Mouse (Mus musculus) retina, postnatal 7 days (tissue): ENCODE data around the gene Arhgap44.

Experiments
- DNase-seq: peaks from one replicate; pipeline ENCODE4 v3.0.0-alpha.2; 2012; ENCODE audit warnings: low read depth, low spot score

The Arhgap44 gene

DNA sequence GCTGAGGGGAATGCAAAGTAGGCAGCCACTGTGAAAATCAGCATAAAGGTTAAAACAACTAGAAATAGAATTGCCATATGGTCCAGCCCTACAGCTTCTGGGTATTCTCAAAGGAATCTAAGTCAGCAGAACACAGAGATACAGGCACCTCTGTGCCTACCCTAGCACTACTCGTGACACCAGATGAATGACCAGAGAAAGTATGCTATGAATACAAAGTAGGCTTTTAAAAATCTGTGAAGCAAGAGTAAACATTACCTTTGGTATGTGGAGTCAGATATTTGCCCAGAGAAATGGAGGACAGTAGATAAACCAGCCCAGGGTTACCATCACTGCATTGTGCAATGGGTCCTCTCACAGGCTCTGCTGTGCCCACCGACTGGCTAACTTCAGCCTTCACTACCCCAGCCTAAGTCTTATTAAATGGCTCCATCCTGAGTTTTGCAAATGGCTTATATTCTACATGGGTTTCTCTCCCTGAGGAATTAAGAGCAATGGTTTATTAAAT, 25.6 kb downstream of the Arhgap44 start:
- DNase-seq = no peak

DNA sequence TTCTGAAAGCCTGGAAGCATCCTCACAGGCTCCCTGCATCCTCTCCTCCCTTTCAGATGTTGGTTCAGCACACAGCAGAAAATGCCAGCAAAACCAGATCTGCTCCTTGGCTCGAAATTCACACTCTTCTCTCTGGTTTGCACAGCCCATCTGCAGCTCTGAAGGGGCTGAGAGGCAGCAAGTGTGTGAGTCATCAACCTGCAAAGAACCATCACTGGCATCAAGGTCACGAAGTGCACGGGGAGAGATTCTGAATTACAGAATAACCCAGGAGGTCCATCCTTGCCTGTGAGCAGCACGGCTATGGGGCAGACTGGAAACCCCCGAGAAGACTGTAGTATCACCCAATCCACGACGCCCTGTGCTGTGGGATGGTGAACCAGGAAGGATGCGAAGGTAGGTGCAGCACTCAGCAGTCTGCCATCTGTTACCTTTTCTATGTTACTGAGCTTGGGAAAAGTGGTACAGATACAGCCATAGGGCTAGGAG, 27.5 kb downstream of the Arhgap44 start:
- DNase-seq = no peak

DNA sequence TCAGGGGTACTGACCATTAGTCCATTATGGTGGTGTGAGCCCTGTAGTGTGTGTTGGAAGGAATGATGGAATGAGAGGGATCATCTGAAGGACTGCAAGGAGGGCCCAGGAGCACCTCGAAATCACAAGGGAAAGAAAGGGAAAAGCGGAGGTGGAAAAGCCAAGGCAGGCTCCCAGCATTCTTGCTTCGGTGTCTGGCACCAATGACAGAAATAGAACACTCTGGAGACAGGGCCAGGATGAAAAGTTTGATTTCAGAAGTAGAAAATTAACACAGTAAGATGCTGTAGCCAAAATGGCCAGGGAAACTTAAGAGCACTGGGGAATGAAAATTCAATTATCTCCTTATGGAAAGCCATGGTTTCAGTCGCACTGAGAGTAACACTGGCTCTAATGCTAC, 29.1 kb downstream of the Arhgap44 start:
- DNase-seq = no peak

DNA sequence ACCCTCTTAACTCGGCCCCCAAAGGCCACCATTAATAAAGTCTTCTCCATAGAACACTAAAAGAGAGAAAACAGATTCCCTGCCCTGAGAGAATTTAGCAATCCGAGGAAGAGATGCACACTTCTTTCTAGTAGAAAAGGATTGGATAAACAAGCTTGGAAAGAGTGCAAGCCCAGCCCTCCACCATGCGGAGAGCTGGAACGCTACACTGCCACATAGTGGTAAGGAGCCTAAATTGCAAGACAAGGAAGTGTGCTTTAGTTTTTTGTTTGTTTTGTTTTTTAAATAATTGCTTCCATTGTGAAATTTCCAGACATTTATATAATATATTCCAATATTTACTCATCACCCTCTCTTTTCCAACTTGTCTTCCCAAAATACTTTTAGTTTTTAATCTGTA, 33.7 kb downstream of the Arhgap44 start:
- DNase-seq = no peak

DNA sequence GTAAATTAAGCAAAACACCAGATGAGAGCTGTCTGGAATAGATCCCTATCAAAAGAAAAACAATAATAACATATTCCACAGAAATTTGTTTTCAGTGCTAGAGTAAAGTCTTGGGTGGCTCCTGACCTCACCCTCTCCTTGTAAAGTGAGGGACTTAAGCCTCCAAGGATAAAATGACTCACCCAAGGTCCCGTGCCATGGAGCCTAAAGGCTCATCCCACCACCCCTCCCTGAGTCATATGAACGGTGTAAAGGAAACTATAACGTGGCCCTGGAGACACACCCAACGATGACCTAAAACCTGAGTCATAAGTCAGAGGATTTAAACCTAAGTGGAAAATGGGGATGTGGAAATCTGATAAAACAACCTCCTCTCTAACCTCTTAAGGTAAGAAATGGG, 34.1 kb downstream of the Arhgap44 start:
- DNase-seq = no peak

DNA sequence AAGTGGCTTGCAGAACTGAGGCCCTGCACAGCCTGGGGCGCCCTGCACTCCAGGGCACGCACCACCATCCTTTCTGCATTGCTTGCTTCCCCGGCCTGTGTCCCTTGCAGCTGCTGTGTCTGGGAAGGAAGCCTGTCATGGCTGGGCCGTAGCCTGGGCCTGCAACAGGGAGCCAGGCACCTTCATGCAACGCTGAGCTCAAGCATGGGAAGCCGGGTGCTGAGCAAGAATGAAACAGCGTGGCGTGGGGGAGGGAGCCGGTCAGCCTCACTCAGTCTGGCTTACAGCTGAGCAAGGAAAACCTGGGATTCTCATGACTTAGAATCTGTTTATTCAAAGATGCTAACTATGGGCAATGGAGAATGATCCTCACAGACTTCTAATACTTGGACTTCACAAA, 36.2 kb downstream of the Arhgap44 start:
- DNase-seq = no peak

DNA sequence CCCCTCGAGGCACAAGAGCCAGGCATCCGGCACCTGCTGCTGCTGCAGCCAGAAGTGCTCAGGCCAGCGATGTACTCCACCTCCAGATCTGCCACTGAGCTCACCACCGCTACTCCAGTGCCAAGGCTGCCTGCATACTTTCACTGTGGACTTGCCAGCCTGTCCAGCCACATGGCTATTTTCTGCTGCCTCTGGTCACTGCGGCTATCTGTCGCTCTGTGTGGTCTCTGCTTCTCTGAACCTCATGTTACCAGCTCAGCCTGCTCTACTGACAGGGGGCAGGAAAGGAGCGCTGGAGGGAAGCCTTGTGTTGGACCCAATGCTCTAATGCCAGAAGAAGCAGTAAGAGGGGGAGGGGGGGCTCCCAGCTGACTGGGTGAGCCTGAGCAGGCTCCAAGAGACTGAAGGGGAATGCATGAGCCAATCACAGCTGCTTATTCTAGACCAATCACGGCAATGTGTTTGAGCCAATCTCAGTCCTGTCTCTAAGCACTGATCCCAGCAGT, 37.8 kb downstream of the Arhgap44 start:
- DNase-seq = peak; percentile 58

DNA sequence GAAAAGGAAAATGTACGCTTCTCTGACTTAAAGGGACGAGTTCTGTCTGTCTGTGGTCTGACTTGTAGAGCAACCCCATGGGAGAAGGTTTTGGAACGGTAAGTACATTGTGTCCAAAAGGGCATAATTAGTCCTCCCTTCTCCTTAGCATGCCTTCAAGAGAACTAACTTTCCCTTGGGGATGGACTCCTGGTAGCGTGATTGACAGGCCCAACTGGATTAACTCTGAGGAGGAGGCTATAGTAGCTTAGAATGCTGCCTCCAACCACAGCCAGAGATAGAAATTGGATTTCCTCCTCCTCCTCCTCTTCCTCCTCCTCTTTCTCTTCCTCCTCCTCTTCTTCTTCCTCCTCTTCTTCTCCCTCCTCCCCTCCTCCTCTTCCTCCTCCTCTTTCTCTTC, 42.5 kb downstream of the Arhgap44 start:
- DNase-seq = no peak

DNA sequence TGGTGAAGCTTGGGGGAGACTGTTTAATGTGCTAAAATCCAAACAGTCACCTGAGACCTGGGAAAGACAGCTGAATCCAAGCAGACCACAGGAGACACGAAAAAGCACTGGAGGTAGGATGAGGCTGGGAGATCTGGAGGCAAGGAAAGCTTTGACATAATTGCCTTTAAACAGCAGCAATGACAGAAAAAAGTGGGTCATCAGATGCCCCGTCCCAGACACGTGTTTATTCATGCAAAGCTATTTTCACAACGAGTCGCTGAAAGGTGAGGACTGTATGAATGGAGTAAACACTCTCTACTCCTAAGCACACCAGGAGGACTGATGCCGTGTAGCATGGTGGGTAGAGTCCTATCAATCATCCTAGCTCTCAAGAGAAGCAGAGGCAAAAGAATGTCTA, 47.0 kb downstream of the Arhgap44 start:
- DNase-seq = no peak

DNA sequence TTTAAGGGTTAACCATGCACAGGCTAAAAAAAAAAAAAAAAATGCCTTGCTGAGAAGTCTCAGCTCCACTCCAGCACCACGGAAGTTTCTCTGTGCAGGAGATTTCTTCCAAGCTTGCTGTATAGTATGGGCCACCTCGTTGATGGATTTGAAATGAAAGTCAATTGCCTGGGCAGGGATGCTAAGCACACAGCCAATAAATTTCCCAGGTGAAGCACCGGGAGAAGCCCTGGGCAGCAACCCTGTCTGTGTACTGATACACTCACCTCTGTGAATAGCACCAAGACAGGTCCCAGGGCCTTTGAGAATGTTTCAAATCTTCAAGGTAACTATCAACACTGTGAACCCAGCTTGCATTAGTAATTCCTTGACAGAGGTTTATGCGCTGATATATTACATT, 50.7 kb downstream of the Arhgap44 start:
- no peak for DNase-seq

DNA sequence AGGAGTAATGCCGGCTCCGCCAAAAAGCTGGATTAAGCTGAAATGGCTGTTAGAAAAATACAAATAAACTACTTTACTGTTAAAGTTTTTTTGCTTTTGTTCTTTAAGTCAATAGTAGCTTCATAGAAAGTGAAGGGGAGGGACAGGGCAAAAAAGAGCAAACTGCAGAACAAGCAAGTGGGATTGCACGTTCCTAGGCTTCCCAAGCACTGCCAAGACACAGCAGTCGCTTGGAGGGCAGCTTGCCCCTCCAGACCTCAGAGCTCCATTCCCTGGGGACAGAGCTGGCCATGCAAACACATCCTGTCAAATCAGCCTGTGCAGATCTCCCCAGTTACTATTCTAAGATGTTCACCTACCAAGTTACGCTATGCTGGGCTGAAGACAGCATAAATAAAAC, 51.1 kb downstream of the Arhgap44 start:
- DNase-seq = no peak

DNA sequence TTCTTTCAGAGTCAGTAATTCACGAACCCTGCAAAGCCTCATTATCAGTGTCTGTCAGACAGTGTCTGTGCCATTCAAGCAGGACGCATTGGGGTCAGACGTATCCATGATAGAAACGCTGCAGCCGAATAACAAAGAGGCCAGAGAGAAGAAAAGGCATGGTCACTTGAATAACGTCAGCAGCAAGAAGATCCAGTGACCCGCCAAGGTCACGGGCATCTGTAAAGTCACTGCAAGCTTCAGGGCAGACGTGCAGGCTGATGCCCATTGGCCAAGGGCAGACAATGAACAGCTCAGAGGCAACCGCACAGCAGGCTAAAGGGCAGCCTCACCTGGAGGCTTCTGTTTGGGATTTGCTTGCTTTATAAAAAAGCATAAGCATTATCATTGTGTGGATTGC, 52.7 kb downstream of the Arhgap44 start:
- no peak for DNase-seq

DNA sequence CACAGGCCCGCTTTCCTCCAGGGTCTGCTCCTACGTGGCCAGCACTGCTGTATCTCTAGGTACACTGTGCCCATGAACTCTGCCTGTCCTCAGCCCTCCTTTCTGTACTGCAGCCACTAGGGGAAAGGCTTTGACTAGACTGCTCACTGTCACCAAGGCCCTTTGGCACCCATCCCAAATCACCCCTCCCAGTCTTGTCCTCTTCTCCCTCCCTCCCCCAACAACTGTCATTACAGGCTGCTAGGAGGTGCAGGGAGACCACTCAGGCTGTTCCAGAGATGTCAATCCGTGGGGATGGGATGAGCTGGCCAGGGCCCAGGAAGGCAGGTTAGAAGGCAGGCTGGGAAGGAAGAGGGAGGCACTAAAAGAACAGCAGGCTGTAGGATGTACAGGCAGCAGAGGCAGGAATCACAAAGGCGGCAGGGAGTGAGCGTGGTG, 55.0 kb downstream of the Arhgap44 start:
- DNase-seq = peak; percentile 51

DNA sequence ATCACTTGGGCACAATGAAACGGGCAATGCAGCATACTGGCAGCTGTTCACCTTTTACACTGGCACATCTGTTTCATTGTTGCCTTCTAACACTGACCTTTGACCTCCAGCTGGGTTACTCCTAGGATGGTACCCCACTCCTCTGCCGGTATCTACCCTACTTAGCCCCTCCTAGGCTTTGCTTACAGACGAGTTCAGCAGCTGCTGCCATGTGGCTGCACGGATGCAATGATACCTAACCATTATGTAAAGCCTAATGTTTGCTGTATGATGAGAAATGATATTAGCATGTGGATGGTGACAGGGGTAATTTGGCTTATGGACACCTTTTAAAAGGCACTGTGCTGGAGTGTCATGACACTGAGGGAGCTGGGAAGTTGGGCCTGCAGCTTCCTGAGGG, 55.6 kb downstream of the Arhgap44 start:
- no peak for DNase-seq

DNA sequence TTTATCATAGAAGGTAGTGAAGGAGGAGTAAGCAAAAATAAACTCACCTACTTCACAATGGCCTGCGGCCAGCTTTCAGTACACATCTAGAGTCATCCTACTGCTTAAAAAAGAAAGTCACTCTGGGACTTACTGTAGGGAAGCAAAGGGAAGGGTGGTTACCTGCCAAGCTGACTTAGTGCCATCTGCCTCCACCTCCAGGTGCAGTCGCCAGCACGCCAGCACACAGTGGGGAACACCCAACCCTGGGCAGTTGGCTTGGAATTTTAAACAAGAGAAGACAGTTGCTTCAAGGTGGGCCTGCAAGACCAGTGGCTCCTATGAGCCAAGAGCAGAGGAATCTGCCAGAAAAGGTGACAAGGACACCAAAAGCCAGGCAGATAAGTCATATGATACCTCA, 58.7 kb downstream of the Arhgap44 start:
- no peak for DNase-seq

DNA sequence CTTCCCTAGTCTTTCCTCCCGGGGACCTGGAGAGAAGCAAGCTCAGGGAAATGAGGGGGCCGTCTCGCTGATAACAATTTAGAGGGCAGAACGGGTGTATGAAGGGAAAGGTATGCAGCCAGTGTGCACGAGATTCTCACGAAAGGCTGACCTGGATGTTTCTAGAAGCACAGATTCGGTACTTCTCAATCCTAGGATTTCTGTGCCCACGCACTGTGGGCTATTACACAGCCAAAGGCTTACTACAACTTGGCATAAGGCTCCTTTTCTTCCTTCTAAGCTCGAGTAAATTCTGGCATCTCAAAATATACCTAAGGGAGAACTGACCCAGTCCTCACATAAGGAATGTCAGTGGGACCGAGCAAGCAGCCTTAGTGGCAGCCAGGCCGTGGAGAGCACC, 61.6 kb downstream of the Arhgap44 start:
- no peak for DNase-seq

DNA sequence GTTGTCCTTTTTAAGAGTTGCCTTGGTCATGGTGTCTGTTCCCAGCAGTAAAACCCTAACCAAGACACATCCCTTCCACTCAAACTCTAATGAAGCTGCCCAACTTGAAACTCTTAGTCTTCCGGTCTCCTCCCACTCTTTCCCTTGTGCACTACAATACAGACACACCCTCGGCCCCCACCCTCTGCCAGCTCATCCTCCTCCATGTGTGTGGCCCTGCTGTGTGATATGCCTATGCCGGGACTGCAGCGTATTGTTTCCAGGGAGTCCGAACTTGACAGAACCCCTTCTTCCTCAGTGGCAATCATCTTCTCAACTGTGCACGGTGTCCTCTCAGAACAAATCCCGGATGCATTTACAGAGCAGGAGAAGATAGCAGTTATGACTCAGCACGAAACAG, 62.7 kb downstream of the Arhgap44 start:
- DNase-seq = no peak

DNA sequence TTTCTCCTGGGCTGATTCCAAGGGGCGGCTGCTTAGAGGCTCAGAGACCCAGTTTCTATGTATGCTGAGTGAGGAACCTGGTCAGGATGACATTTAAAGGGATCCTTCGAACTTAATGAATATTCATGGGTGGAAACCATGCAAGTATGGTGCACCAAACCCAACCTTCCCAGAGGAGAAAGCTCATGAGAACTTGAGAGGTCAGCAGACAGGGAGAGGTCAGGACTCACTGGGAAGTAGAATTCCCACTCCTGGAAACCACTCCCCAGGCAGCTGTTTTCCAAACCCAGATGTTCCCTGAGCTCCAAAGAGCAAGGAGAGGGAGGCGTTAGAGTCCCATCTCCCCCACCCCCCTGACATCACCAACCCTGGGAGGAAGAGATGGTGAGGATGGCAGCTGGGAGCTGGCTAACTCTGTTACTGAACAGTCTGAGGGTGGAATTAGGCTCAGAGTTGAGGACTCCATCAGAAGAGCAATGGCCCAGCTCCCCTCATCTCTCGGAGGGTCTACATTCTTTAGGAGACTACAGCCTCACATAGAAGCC, 65.2 kb downstream of the Arhgap44 start:
- DNase-seq = no peak

DNA sequence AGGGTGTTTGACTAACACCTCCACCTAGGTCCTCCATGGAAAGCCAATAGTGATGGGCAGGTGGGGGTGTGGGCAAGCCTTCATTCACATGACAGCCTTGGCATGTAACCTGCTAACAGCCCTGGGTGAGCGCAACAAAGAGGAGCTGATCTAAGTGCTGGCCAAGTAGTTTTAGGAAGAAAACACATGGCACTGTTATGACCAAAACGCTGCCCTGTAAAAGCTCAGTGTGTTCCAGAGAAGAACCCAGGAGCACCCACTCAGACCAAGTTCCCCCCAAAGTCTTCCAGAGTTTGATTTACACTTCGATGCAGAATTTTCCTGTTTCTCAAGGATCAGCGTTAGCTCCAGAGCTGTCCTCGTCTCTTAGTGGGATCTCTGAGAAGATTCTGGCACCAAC, 65.9 kb downstream of the Arhgap44 start:
- DNase-seq = no peak

DNA sequence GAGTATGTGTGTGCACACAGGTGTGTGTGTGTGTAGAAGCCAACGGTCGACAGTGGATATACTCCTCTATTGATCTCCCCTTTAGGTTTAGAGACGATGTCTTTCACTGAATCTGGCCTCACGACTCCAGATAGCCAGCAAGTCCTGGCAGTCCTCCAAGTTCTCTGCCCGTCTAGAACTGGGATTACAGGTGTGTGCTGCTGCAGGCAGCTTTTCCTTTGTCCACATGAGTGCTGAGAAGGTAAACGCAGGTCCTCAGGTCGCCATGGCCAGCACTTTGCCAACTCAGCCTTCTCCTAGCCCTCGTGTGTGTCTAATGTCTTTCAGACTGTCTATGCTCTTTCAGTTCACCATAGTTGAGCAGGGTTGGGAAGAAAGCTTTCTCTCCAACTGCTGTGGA, 69.9 kb downstream of the Arhgap44 start:
- no peak for DNase-seq

DNA sequence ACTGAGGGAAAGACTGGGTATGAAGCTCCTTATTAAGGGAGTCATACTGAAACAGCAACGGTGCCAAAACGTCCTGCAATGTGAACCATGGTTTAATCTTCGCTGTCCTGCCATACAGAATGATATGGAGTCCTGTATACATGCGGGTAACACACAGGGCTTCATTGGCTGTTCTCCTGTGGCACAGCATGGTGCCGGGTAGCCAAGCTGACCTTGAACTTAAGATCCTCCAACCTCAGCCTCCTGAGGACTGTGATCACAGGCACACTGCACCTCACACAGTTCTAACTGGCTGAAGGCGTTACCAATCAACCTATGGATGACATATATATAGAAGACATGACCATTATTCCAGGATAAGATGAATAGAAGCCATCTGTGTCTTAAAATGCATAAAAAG, 72.4 kb downstream of the Arhgap44 start:
- no peak for DNase-seq

DNA sequence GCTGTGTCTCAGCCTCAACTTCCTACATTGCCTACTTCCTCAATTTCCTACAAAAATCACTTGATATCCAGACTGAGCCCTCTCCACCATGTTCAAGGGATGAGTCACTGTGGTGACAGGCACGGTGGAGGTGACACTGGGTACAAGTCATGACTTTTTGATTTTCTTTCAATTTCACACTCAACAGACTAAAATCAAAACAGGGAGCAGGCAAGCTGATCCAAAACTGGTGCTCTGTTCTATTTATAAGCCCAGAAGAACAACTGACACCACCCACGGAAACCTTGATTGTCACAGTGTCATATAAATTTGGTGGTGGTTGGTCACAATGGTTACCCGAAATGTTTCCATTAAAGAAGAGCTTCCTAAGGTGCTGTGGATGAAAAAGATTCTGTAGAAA, 72.8 kb downstream of the Arhgap44 start:
- no peak for DNase-seq

DNA sequence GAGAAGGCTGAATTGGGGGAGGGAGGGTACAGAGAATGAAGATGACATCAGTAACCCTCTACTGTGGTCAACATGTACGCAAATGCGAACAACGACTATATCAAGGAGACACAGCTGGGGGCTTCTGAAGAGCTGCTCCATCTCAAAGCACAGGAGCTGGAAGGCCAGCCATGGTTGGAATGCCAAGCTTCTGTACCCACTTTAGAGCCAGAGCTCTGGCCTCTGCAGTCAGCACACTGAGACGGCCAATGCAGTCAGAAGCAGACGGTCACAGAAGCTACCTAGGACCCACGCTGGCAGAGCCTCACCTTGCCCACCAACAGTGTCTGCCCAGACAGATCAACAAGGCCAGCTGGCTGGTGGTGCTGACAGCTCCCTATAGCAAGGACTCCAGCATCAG, 73.5 kb downstream of the Arhgap44 start:
- DNase-seq = no peak
